Mouse (Mus musculus): Measurements from ENCODE around the gene Pmch.

Pmch gene

DNA sequence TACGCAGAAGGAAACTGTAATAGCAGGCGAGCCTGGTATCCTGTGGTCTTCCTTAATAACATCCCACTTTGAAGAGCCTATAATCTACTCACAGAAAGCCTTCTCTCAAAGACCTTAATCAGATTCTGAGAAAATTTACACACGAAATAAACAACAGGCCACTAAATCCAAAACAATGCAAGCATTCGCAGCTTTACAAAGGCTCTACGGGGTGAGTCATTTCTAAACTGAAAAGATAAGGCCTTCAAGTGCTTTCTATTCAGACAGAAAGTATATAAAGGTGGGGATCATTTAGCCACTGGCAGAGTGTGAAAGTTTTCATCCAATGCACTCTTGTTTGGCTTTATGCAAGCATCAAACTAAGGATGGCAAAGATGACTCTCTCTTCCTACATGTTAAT, at the start of gene Pmch:
Pmch (plus strand) TSS at position 301 of the 400 bp plus-strand sequence.
- no peak for DNase-seq (ENCODE audit: low read depth, low spot score)

DNA sequence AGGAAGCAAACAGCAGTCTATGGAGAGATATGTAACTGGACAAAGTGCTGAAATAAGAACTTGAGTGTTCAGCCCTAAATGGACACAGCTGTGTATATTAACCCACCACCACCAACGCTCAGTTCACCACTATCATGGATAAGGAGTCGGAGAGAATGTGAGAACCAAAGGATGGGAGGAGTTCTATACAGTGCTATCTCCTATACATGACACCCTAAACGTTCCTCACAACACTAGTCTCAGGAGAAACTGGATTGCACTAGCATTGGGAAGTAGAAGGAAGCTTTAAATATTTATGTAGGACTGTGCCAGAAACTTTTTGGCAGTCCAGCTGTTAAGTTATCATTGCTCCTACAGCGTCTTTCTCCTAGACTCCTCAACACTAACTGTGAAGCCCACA, 46.6 kb upstream of the Pmch start:
- no peak for DNase-seq (ENCODE audit: low read depth, low spot score)

DNA sequence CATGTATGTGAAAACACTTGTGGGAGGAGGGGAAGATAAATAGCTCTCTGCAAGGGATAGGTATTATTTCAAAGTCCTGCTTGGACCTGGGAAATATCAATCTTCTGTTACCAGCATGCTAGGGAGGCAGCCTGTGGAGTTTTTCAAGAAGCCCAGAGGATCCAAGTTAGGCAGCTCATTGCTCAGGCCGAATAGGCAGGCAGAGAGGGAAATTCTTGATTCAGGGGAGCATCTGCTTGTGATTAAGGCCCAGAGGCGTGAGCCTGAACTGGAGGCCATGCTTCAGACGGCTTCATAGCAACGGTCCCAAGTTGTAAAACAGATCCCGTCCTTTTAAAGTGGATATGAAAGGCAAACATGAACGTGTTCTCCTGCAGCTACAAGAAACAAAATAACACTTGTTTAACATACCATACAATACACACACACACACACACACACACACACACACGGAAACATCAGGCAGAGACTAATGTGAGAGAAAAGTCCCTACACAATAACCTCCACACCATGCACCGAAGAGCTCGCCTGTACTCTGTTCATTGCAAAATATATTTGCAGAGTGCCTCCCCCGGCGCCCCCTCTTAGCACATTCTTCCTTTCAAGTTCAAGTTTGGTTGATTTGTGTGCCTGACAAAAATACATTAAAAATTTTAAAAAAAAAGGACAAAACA, 44.6 kb upstream of the Pmch start:
- DNase-seq (ENCODE audit: low read depth, low spot score), result peak; percentile 54

DNA sequence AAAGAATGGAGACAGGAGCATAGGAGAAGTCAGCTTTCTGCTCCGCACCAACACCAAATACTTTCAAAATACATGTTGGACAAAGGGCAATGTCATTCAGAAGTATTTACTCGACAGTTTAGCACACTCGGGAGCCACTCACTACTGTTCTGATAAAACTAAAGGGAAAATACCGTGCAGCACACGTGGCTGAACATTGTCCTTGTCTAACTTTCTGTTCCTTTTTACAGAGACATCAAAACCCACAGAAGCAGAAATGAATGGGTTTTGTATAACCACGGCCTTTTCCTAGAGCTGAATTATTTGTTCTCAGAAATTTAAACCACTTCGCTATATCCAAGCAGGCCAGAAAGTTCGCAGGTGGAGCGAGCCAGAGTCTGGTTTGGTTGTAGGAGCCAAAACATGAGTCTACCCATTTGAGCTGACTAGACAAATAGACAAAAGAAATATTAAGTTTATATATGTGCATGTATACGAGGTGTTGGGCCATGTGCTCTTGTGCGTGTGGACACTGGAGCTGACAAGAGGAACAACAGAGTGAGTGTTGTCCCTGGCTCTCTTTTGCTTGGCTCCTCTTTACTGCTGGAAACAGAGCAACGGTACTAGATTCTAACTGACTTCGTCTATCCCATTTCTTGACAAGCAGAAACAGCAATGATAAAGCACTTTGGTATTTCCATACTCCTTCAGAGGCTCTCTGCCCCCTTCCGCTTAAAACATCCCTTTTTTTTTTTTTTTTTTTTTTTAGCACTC, 36.5 kb upstream of the Pmch start:
- no peak for DNase-seq (ENCODE audit: low read depth, low spot score)

DNA sequence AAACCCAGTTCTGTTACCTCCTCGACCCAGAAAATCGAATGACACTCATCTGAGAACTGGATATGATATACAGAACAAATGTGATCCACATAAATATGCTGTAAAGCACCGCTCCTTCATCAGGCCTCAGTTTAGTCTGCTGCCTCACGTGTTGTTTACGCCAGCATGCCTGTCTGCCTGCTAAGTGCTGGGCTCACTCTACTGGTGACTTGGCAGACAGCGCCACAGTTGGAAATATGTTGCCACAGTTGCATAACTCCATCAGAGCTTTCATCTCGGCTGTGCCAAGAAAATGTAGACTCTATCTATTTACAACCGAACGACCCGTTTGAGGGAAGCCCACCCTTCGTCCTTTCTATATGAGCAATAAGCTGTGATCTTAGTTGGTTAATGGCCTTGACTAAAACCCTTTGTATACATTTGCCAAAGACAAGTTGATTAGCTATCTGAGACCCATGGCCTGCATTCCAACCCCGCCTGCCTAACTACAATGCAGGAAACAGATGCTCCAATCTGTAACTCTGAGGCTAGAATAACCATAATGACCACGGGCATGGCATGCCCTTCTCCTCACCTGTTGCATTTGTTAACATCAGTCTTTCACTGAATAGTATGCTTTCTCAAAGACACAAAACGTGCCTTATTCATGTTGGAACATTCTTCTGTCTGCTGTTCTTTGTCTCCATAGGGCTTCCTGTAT, 33.8 kb upstream of the Pmch start:
- no peak for DNase-seq (ENCODE audit: low read depth, low spot score)

DNA sequence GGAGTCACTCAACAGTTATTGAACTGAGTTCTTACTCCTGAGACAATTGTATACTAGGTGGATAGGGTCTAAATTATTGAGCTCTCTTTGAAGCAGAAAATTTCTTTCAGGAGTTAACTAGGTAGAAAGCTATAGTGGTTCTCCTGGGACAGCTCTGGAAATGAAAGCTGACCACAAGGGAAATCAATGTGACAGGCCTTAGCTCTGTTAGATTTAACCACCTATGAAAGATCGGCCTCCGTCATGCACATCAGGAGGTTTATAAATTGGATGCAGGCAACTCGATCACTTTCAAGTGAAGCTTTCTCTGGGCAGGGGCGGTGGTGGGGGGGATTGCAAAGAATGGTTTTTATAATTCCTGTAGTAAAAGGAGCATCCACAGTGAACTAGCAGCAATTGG, 27.4 kb upstream of the Pmch start:
- DNase-seq (ENCODE audit: low read depth, low spot score), result no peak

DNA sequence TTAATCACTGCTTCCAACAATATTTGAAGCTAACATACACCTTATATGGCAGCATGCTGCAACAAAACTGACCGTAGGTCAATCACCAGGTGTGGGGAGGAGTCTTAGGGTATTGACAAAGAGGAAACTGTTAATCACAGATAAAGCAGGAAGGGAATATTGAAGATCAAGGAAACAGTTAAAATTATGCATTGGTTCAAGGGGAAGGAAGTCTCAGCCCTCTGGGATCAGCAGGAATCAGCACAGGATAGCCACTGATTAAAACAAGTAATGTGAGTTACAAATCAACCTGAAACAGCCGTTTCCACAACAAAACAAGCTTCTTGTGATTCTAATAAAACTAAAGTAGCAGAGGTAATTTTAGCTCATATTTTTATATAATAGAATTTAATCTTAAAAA, 26.0 kb upstream of the Pmch start:
- no peak for DNase-seq (ENCODE audit: low read depth, low spot score)

DNA sequence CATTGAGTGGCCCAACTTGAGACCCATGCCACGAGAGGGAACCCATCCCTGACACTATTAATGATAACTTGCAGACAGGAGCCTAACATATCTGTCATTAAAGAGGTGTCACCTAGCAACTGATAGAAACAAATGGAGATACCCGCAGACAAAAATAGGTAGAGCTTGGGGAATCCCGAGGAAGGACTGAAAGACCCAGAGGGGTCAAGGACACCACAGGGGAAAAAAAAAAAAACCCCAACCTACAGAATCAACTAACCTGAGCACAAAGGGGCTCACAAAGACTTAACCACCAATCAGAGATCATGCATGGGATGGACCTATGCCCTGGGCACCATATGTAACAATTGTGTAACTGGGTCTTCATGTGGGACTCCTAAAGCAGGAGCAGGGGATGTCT, 23.5 kb upstream of the Pmch start:
- no peak for DNase-seq (ENCODE audit: low read depth, low spot score)

DNA sequence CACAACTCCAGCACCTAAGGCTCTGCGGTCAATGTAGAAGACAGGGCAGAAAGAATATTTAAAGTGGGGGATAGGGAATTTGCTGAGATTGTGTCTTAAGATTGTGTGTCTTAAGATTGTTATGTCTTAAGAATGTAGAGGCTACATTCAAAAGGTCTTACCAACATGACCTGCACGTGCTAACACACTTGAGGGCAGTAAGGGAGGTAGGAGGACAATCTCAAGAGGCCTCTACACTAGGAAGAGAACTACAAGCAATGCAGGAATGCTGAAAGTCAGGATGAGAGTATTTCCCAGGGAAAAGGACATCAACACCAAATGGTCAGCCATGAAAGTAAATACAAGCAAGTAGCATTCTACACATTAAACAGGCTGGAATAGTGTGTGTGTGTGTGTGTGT, 15.3 kb downstream of the Pmch start:
- no peak for DNase-seq (ENCODE audit: low read depth, low spot score)

DNA sequence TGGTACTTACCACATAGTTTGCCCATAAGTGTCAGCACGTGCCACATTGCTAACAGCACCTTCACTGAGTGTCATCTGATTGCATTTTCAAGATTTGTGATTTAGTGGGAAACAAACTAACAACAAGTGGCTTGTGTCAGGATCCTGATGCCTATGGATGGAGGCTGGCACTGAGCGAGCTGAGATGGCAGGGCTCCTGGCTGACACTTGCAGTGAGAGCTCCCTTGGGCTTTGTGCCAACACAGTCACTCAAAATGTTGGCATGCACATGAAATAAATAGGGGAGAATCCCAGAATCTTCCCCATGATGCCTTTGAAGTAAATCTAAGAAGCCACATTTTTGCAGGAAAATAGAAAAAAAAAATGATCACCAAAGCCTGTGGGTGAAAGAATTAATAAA, 22.4 kb downstream of the Pmch start:
- DNase-seq (ENCODE audit: low read depth, low spot score), result no peak

DNA sequence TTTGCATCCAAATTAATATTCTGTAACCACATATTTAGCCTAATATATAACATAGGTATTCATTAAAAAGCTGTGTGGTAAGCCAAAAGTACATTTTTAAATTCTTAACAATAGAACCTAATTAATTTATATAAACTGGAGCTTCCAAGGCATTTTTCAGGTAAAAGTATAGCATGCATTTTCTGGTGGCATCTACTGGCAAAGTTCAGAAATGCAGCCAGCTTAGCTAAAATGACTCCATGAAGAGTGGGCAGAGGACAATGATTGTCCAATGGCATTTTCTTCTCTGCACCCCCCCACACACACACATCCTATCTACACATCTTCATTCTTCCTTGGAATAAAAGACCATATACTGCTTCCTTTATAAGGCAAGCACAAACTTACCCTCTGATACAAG, 28.8 kb downstream of the Pmch start:
- DNase-seq (ENCODE audit: low read depth, low spot score), result peak; percentile 49

DNA sequence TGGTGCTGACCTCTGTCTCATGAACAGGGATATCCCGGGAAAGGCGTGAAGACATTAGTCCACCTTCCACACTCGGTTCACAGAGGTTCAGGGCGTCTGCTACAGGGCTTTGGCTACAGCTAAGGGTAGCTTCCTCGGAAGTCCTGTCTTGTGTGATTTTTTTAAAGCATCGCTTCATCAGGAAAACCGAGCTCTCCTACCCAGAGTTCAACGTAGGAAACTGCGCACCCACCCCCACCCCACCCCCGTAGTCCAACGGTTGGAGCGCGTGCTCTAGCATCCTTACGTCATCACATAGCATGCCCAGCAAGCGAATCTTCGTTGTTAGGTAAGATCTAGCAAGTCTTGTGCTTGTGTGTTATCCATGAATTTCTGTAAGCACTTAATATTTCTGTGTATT, 44.8 kb downstream of the Pmch start:
- DNase-seq (ENCODE audit: low read depth, low spot score), result no peak

Measured in 3T3-L1 (cell line).